Mouse (Mus musculus) spleen, adult 2 months (tissue): Measurements from ENCODE around the gene Gm17617. TPM values are rescaled to one million over a fixed set of nuclear protein-coding genes. Genes with fewer than 3 reads are reported as not detected.

Experiments
- DNase-seq, 2 experiments: peaks; one replicate each; pipeline versions ENCODE4 v3.0.0 to v3.0.0-alpha.2; 2012 to 2021; ENCODE audit warnings: low spot score in 2 of 2, low read depth in 1 of 2
- H3K27ac ChIP-seq: fragments of 200-500 bp; 2 replicates; pipeline ENCODE4 v1.5.1; 2012; ENCODE audit warnings: low read length, inconsistent platforms; ENCODE audit not compliant: insufficient read depth
- H3K27me3 ChIP-seq: fragments of 200-500 bp; 2 replicates; pipeline ENCODE4 v1.6.1; 2012; ENCODE audit warnings: mild to moderate bottlenecking, moderate library complexity, low read length, inconsistent platforms; ENCODE audit not compliant: control insufficient read depth, insufficient read depth
- H3K36me3 ChIP-seq: fragments of 200-500 bp; 2 replicates; pipeline ENCODE4 v1.6.1; 2012; ENCODE audit warnings: mild to moderate bottlenecking, low read length, inconsistent platforms; ENCODE audit not compliant: control insufficient read depth, insufficient read depth
- H3K4me1 ChIP-seq: fragments of 200-500 bp; 2 replicates; pipeline ENCODE4 v1.6.1; 2011; ENCODE audit warnings: inconsistent platforms; ENCODE audit not compliant: control insufficient read depth, insufficient read depth, insufficient read length
- H3K4me3 ChIP-seq: fragments of 200-500 bp; 2 replicates; pipeline ENCODE4 v1.5.1; 2011; ENCODE audit warnings: mild to moderate bottlenecking, inconsistent platforms; ENCODE audit not compliant: insufficient read depth, insufficient read length; ENCODE audit errors: extremely low read depth
- CTCF ChIP-seq: fragments of 200-500 bp; IDR thresholded peaks from 2 replicates; pipeline ENCODE4 v1.5.1; 2011; ENCODE audit warnings: mild to moderate bottlenecking, inconsistent platforms; ENCODE audit not compliant: insufficient read depth, insufficient read length, insufficient replicate concordance; ENCODE audit errors: extremely low read depth
- POLR2A ChIP-seq: fragments of 200-500 bp; IDR thresholded peaks from 2 replicates; pipeline ENCODE4 v1.6.1; 2011; ENCODE audit warnings: low read depth, low read length, inconsistent platforms
- WGBS: fragments of 180-500 bp; shearing (Covaris S2); methylation state at CpG from one replicate; pipeline ENCODE4 v1.1.7; 2018; 5-methylcytosine and 5-hydroxymethylcytosine counted together
- polyA plus RNA-seq: library from polyadenylated mRNA; depleted of rRNA; stranded (reverse); fragments of >200 nt; gene quantifications from 2 replicates; pipeline ENCODE4 v1.2.3, GENCODE M21; 2012; rRNA removed

The Gm17617 gene
- polyA plus RNA-seq, 1 experiment, result not detected

- no peak overlapping the region for H3K4me3 ChIP-seq
- WGBS, result 93% methylated on average over 4 of the region's 4 CpGs
- no peak overlapping the region for H3K27ac ChIP-seq
- H3K36me3 ChIP-seq, result peaks cover 8% of the 10 kb centered on the region; the same call in 1 of the 2 replicates
- H3K4me1 ChIP-seq, result no peaks in the 10 kb centered on the region
- no peak for TF ChIP-seq POLR2A
- no peak for TF ChIP-seq CTCF
- no peaks in the 10 kb centered on the region for H3K27me3 ChIP-seq
- no peak for DNase-seq
These were observed 40.8 kb downstream of the Gm17617 start for GRCm38 (mm10) chr13:55092588-55092987.

Other genes with a start within 250 kb of the Gm17617 start
- gene Unc5a, start 184.1 kb downstream of the Gm17617 start, polyA plus RNA-seq, result 3.9 and 4.1 TPM in 2 replicates
- gene Hk3, start 112.2 kb downstream of the Gm17617 start, polyA plus RNA-seq, result 14.1 and 18.1 TPM in 2 replicates
- 4.9 and 5.1 TPM in 2 replicates for gene Uimc1, start 33.2 kb downstream of the Gm17617 start, polyA plus RNA-seq
- gene Zfp346, start 28.2 kb downstream of the Gm17617 start, polyA plus RNA-seq, result 13.9 and 14.5 TPM in 2 replicates
- 8.4 and 12.0 TPM in 2 replicates for gene Fgfr4, start 19.1 kb upstream of the Gm17617 start, polyA plus RNA-seq
- 16.1 and 17.8 TPM in 2 replicates for gene Nsd1, start 76.2 kb upstream of the Gm17617 start, polyA plus RNA-seq
- 195 and 230 TPM in 2 replicates for gene Prelid1, start 187.0 kb upstream of the Gm17617 start, polyA plus RNA-seq
- 54.7 and 75.2 TPM in 2 replicates for gene Rab24, start 188.4 kb upstream of the Gm17617 start, polyA plus RNA-seq
- gene Mxd3, start 196.3 kb upstream of the Gm17617 start, polyA plus RNA-seq, result 14.3 and 18.5 TPM in 2 replicates
- 63.9 and 70.1 TPM in 2 replicates for gene Lman2, start 229.2 kb upstream of the Gm17617 start, polyA plus RNA-seq
- 54.7 and 68.4 TPM in 2 replicates for gene Rgs14, start 236.2 kb upstream of the Gm17617 start, polyA plus RNA-seq